Mouse (Mus musculus) adrenal gland, postnatal 10 days (tissue): ENCODE results near the gene Ttc23. TPM values are rescaled to one million over a fixed set of nuclear protein-coding genes. Genes with fewer than 3 reads are reported as not detected.

Source experiments
- DNase-seq: peaks from one replicate; pipeline ENCODE4 v3.0.0; 2021; ENCODE audit warnings: mixed read lengths
- total RNA-seq, 2 experiments: library from RNA; stranded (reverse); gene quantifications; 2 replicates each; pipeline ENCODE4 v1.2.3; 2021

Ttc23 gene
- total RNA-seq, 2 experiments from 2014 or later, result 30.5 to 42.8 TPM

DNA sequence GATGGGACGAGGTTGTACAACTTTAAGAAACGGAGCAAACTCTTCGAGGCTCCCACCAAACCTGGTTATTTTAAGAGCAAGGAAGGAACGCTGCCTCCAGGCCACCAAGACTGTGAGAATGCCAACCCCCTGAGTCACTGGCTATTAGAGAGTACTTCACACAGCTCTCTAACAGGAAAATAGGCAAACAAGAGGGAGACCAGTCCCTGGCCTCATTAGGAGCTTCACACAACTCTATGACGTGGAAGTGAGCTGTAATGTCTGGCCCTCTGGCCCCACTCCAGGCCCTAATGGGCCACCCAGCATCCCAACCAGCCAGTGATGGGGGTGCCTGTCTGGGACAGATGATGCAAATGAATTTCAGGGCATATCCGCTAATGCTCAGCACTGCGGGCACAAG lies 94.5 kb downstream of the Ttc23 start:
- no peak for DNase-seq

GRCm38 (mm10) chr7:67747731-67748305 lies 100.6 kb downstream of the Ttc23 start:
- DNase-seq, result no peak

DNA sequence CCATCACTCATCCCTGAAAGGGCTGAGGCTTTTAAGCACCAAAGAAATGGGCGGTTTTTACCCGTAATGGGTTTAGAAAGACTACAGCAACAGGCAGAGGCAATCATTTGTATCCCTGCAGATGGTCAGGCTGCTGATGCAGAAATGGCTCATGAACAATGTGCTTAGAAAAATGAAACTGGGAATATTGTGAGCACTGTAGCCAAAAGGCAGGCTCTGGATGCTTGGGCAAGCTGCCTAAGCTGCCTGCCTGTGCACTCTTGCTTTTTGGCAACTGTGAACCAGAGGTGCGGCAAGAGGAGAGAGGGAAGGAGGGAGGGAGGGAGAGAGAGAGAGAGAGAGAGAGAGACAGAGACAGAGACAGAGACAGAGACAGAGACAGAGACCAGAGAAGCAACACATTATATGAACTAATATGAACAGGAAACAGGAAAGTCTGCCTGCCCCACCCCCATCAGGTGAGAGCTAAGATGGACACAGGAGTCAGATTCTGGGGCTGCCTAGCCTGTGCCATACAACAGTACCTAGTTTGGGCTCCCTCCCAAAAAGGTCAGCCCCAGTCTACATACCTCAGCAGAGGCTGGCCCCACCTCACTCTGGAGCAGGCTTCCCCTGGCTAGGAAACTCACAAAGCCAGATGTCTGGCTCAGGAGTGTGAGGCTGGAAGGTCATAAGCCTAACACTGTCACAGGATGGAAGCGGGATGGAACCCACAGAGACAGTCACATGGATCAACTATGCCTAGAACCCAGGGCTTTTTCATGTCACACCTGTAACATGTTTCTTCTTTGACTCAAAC lies 102.4 kb downstream of the Ttc23 start:
- no peak for DNase-seq

GRCm38 (mm10) chr7:67754606-67755005 lies 107.4 kb downstream of the Ttc23 start:
- no peak for DNase-seq

DNA sequence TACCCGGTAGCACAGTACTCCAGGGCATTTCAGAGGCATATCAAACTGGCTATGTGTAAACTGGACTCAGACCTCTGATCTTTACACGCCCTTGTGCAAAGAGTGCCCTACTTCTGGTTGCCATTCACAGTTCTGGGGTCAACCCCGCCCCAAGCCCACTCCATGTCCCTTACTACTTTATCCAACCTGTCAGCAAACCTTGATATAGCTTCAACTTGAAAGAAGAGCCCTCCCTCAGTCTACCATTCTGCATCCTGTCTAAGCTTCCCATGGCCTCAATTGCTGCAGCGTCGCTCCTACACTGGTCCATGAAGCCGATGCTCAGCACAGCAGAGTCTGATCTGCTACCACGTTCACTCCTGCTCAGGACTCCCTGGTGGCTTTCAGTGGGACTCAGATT lies 108.2 kb downstream of the Ttc23 start:
- DNase-seq, result no peak

- no peak for DNase-seq
These were observed 109.4 kb downstream of the Ttc23 start for GRCm38 (mm10) chr7:67756636-67757035.

DNA sequence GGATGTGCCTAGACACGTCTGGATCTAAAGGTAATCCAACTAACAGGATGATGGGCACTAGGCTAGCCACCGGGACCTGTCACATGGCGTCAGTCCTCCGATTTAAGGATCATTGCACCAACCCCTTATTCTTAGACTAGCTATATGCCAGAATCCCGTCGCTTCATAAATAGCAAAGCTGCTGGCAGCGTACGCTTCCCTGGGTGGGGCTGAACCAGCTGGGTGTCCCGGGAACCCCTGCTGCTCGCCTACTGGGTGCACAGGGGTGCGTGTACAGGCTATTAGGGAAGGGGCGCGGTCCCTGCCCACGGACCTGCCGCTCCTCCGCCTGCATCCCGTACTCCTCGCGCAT lies 111.3 kb downstream of the Ttc23 start:
- DNase-seq, result no peak

DNA sequence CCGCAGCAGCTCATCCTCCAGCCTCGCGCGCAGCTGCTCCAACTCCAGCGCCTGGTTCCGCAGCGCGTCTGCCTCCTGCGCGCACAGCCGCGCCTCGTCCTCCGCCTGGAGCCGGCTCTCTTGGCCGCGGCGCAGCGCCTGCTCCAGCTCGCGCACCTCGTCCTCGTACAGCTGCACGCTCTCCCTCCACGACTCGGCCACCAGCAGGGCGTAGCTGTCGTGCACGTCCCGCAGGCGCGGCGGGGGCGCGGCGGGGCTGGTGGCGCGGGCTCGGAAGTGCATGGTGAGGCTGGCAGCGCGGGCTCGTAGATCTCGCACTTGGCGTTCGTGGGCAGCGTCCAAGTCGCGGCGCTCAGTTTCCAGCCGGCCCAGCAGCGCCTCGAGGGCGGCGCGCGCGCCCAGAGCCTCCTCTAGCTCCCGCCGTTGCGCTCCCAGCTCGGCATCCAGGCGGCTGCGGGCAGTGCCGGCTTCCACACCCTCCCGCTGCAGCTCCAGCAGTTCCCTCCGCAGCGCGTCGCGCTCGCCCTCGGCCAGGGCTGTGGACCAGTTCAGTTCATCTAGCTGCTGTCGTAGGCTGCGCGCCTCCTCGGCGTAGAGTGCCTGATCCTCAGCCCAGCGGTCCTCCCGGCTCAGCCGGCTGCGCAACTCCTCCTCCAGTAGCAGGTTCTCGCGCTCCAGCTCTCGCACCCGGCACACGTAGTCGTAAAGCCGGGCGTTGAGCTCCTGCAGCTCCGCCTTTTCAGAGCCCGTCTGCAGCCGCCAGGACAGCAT lies 111.8 kb downstream of the Ttc23 start:
- peak; percentile 67 for DNase-seq

DNA sequence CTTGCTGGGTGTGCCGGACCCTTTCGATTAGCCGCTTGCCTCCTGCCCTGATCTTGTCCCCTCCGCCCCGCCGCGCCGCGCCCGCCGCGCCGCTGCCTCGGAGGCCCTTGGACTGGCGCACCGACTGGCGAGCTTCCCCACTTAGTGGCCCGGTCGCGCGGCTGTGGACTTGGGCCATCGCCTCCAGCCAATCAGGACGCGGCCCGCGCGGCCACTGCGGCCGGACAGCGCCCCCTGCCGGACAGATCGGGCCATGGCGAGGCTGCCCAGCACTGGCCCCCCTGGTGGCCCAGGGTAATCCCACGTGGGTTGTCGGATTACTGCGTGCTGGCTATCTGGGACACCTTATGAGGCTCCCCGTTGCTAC lies 112.4 kb downstream of the Ttc23 start, which contains the start of gene Synm:
Gene Synm, minus strand, starts transcription at position 114 of the 367 bp plus-strand sequence.
- peak; percentile 99 for DNase-seq

- no peak for DNase-seq
These were observed 116.4 kb downstream of the Ttc23 start for GRCm38 (mm10) chr7:67763625-67764024.

- DNase-seq, result peak; percentile 76
These were observed 120.9 kb downstream of the Ttc23 start for GRCm38 (mm10) chr7:67768125-67768524.

- peak; percentile 74 for DNase-seq
These were observed 122.3 kb downstream of the Ttc23 start for GRCm38 (mm10) chr7:67769487-67769886.

DNA sequence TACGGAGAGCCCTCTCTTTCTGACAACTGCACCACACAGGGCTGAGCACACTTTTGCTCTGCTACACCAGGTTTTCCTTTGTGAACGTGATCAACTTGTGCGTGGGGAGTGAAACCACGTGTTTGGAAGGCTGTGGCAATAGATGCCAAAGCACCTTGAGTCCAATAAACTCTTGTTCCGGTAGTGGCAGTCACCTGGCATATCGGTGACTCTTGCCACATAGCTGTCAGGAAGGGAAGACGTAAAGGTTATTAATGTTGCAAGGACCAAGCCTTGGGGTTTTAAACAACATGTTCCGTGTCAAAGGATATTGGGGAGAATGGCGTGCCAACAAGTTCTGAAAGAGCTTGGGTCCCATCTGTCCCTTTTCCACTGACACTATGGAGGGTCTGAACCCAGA lies 125.0 kb downstream of the Ttc23 start:
- no peak for DNase-seq

DNA sequence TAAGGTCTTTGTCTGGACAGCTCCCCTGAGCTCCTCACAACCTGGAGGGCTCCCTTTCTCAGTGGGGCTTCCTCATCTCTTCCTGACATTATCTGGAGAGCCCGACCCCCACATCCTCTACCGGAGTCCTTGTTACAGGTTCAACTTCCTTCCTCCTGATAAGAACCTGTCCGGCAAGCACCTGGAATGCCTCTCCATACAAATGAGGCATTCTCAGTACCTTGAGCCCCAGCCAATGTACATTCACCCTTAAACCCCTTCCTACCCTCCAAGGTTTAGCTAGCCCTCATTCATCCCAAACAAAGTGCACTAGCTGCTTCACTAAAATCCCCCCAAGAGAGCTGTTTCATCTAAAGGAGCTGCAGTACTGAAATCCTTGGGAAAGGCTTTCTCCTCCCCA lies 128.4 kb downstream of the Ttc23 start:
- no peak for DNase-seq

- DNase-seq, result peak; percentile 44
These were observed 129.6 kb downstream of the Ttc23 start for GRCm38 (mm10) chr7:67776636-67777305.

DNA sequence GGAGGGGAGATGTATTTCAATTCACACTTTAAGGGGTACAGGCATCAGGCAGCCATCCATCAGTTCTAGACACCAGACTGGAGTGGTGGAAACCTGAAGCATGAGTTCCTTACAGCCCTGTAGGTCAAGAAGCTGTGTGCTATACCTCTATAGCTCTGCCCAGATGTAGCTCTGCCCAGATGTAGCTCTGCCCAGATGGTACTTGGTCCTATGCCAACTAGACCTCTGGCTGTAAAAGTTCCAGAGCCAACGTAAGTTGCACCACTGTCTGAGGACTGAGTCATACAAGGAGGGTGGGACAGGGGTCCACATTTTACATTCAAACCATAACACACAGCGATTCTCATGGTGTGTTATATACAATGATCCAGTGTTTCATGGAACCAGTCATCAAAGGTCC lies 140.7 kb downstream of the Ttc23 start:
- DNase-seq, result no peak

DNA sequence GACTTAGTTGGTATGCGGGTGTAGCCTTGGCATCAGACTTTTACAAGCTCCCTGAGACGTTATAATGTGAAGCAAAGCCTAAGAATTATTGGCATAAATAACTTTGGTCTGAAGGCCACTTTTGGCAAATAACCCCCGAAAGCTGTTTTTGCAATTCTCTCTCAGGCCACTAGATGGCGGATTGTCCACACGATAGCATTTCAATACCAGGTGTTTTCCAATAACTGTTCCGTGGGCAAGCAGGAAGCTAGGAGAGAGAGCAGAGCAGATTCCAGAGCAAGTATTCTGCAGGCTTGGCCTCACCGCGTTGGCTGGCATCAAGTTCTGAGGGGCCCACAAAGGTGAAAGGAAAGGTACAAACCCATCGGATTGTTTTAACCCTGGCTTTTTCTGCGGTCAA lies 141.5 kb downstream of the Ttc23 start:
- peak; percentile 81 for DNase-seq

GRCm38 (mm10) chr7:67791256-67791655 lies 144.0 kb downstream of the Ttc23 start:
- DNase-seq, result no peak

- no peak for DNase-seq
These were observed 146.2 kb downstream of the Ttc23 start for GRCm38 (mm10) chr7:67793449-67793848.

- no peak for DNase-seq
These were observed 149.9 kb downstream of the Ttc23 start for GRCm38 (mm10) chr7:67797065-67797464.

DNA sequence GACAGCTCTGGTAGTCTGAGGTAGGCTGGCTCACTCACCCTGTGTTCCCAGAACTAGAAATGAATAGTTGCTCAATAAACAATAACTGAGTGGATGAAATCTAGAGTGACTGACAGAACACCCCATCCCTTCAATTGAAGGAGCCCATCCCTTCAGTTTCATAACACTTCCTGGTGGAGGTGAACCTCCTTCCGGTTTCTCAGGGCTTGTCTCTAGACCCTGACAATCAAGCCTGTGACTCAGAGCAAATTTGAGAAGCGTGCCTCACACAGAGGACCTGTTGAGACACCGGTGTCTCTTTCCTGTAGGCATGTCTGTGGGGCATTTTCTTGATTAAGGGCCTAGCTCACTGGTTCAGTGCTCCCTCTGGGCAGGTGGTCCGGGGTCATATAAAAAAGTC lies 151.3 kb downstream of the Ttc23 start:
- no peak for DNase-seq

GRCm38 (mm10) chr7:67800547-67800946 lies 153.3 kb downstream of the Ttc23 start:
- DNase-seq, result no peak

DNA sequence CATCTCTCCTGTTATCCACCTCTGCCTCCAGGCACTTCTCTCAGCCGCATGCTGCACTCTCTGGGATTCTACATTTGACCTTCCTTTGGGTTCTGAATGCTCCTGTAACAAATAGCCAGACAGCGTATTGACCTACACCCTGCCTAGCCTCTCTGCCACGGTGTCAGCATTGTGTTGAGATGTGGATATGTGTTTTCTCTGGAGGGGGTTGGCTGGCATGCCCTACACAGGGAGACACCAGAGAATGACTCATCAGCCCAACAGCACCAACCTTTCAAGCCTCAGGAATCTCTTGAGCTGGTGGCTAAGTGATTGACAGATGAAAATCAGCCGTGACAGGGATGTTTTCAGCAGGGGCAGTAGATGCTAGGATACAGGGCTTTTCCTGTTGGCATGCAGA lies 153.8 kb downstream of the Ttc23 start:
- no peak for DNase-seq
